Mouse (Mus musculus) CH12.LX (cell line): Measurements from ENCODE around the gene Akap9.

Experiments used
- CTCF ChIP-seq, 2 experiments: IDR thresholded peaks in 1 of 2; conservative IDR thresholded peaks in 1 of 2; 2 replicates each; pipeline ENCODE4 v1.5.1; 2011 to 2012; ENCODE audit warnings: low read depth in 2 of 2, low read length in 2 of 2, improper control_type of control experiment in 1 of 2, inconsistent platforms in 1 of 2, mild to moderate bottlenecking in 1 of 2, moderate library complexity in 1 of 2
- SMC3 ChIP-seq: IDR thresholded peaks from 2 replicates; pipeline ENCODE4 v1.6.1; 2011; ENCODE audit warnings: low read depth, low read length, improper control_type of control experiment
- USF1 ChIP-seq: IDR thresholded peaks from 2 replicates; pipeline ENCODE4 v1.6.1; 2014; ENCODE audit warnings: low read depth, mild to moderate bottlenecking, inconsistent platforms, low read length, improper control_type of control experiment
- USF2 ChIP-seq: conservative IDR thresholded peaks from 2 replicates; pipeline ENCODE4 v1.6.1; 2011; ENCODE audit warnings: low read depth, low read length, improper control_type of control experiment

- TF ChIP-seq USF2 (no peak), CTCF (conservative IDR thresholded peaks at IDR 0.05 in 1 of 2, IDR thresholded peaks at IDR 0.05 in 1 of 2; ENCODE audit: low read depth in 2 of 2, low read length in 2 of 2) (no peak), SMC3 (no peak), USF1 (no peak)
Observed at GRCm38 (mm10) chr5:3974896-3975295, 47.0 kb downstream of the Akap9 start.
